Mouse (Mus musculus) embryo, embryonic 9.5 days (tissue): ENCODE measurements around the gene Pgap1.

ENCODE experiments used
- DNase-seq: peaks from one replicate; pipeline ENCODE4 v3.0.0-alpha.2; 2017; ENCODE audit errors: extremely low spot score

Pgap1 gene

DNA sequence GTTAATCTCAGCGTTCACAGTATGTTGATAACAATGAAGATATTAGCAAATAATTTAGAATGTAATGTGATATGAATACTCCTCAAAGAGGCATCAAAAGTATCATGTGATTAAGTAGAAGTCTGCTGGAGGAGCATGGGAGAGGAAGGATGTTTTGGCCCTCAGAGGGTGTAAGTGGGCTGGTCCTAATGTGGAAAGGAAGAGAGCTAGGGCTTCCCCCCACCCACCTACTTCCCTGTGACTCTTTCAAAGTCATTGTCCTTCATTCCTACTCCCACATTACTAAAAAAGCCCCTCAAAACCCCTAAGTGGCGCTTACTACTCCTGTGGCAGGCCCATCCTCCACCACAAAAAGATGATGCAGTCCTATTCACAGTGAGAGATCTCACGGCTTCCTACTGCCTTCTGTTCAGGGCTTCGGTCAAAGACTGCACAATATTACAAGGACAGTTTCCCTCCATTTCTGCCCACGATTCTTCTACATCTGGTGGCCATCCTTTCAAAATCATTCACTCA is 37.4 kb downstream of the Pgap1 start:
- DNase-seq = no peak

GRCm38 (mm10) chr1:54513836-54514235 is 43.6 kb downstream of the Pgap1 start:
- DNase-seq = no peak

DNA sequence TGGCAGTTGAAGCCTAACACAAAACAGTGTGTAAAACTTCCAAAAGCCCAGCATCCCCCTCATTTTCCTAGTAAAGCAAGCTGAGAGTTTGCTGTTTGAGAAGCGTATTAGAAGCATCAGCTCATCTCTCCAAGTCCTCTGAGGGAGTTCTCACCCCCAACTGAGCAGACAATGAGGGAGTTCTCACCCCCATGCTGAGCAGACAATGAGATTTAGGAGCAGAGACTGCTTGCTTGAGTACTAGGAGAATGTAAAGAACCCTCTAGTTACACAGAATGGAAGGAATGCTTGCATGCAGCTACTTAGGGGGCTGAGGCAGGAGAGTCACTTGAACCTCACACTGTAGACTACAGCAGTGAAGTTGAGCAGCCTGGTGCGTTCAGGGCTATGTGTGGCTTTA is 59.0 kb downstream of the Pgap1 start:
- no peak for DNase-seq

DNA sequence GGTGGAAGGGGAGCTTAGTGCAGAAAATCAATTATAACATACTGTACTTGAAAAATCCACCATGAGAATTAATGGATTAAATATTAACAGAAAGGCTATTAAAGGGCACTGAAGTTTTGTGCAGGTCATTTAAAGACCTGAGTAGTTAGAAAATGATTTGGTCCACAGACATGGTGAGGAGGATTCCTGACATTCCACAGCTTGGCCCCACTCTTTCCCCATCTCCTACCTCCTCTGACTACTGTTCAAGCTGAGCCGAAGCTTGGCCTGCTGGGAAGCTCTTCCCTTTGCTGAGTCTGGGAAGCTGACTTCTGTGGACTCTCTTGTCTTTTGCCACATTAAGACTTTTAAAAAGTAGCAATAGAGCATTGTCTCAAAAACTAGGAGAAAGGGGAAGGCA is 61.2 kb downstream of the Pgap1 start:
- DNase-seq = no peak

DNA sequence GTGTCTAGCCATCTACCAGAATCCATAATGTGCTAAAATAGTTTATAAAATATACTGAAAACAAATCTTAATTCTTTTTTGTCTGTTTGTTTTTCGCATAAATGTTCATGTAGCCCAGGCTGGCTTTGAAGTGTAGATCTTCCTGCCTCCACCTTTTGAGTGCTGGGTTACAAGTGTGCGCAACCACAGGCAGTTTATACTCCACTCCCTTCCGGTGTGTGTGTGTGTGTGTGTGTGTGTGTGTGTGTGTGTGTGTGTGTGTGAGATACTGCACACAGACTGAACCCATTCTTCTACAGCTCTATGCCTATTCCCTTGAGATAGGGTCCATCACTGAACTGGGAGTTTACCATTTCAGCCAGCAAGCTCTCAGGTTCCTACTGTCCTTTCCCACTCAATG is 64.0 kb downstream of the Pgap1 start:
- no peak for DNase-seq

GRCm38 (mm10) chr1:54492435-54492841 is 65.0 kb downstream of the Pgap1 start:
- no peak for DNase-seq

GRCm38 (mm10) chr1:54484744-54485420 is 72.6 kb downstream of the Pgap1 start:
- DNase-seq = no peak

GRCm38 (mm10) chr1:54480491-54480890 is 77.0 kb downstream of the Pgap1 start:
- no peak for DNase-seq

GRCm38 (mm10) chr1:54468662-54469061 is 88.8 kb downstream of the Pgap1 start:
- DNase-seq = no peak

DNA sequence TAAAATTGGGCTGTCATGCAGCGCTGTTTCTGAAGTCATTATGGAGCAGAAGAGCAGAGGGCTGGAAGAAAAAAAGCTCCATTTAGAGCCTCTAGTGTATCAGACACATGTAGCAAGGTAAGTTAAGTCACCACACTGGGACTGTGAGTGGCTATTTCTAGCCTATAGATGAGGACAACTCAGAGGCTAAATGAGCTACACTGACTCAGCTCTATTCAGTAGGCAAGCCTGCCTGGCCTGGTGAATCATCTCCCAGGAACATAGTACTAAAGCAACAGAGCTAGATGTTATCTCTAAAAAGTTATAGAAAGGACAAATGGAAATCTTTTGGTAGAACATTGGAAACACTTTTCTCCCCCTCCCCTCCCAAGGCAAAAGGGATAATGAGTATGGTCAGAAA is 90.1 kb downstream of the Pgap1 start:
- no peak for DNase-seq

- no peak for DNase-seq
Measured at GRCm38 (mm10) chr1:54452116-54452515, 105.4 kb downstream of the Pgap1 start.

DNA sequence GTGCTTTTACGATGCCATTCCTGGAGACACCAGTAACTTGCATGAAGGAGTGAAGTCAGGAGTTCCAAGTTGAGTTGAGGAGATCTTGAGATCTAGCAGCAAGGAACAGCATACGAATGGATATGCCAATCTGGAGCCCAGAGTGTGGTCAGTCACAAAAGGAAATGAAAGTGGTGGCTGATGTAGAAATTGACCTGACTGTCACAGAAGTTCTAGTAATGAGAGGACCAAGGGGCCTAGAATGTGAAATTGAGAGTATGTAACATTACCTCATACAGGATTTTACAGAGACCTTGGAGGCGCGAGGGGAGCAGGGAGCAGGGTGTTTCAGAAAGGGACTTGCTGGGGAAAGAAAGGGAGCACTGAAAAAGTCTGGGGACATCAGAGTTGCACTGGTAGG is 108.7 kb downstream of the Pgap1 start:
- DNase-seq = no peak

GRCm38 (mm10) chr1:54443641-54444040 is 113.8 kb downstream of the Pgap1 start:
- DNase-seq = no peak

DNA sequence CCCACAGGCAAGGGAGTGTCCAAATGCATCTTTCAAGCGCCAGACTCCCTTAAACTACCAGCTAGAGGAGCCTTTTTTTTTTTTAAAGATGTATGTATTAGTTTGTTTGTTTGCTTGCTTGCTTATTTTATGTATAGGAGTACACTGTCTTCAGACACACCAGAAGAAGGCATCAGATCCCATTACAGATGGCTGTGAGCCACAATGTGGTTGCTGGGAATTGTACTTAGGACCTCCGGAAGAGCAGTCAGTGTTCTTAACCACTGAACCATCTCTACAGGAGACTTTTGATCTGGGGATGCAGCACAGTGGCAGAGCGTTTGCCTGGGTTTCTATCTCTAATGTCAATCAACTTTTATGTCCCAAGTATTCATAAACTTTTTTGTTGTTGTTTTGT is 118.4 kb downstream of the Pgap1 start:
- no peak for DNase-seq

- DNase-seq = peak; percentile 83
Measured at GRCm38 (mm10) chr1:54438340-54439079, 119.0 kb downstream of the Pgap1 start, which contains the start of gene Gtf3c3. Gene Gtf3c3, minus strand, starts transcription at chr1:54438971.
